Mouse (Mus musculus) myocyte (in vitro differentiated cells): Measurements from ENCODE around the gene Psmg1. TPM values are rescaled to one million over a fixed set of nuclear protein-coding genes. Genes with fewer than 3 reads are reported as not detected.

Experiments
- H3K27me3 ChIP-seq: one replicate; pipeline ENCODE4 v1.6.1; 2011; ENCODE audit not compliant: control insufficient read depth, insufficient read depth, insufficient read length
- H3K36me3 ChIP-seq: one replicate; pipeline ENCODE4 v1.6.1; 2011; ENCODE audit not compliant: control insufficient read depth, insufficient read depth
- H3K4me2 ChIP-seq: one replicate; pipeline ENCODE4 v1.6.1; 2011; ENCODE audit warnings: low read depth, control low read depth
- H3K4me3 ChIP-seq: one replicate; pipeline ENCODE4 v1.5.1; 2011; ENCODE audit warnings: mild to moderate bottlenecking, control low read depth, moderate library complexity
- H3K79me2 ChIP-seq: one replicate; pipeline ENCODE4 v1.6.1; 2011; ENCODE audit not compliant: control insufficient read depth, insufficient read depth
- H3ac ChIP-seq: one replicate; pipeline ENCODE4 v1.6.1; 2011; ENCODE audit not compliant: control insufficient read depth, insufficient read length
- CEBPB ChIP-seq: IDR thresholded peaks from 2 replicates; pipeline ENCODE4 v1.6.1; 2011; ENCODE audit warnings: mild to moderate bottlenecking, moderate library complexity; ENCODE audit not compliant: poor library complexity, insufficient read depth, severe bottlenecking
- E2F4 ChIP-seq: IDR thresholded peaks from one replicate; pipeline ENCODE4 v1.6.1; 2011; ENCODE audit warnings: mild to moderate bottlenecking, control low read depth, moderate library complexity; ENCODE audit not compliant: insufficient read depth
- MAX ChIP-seq: IDR thresholded peaks from one replicate; pipeline ENCODE4 v1.6.1; 2011; ENCODE audit warnings: low read depth, mild to moderate bottlenecking, control low read depth
- MYOD1 ChIP-seq, 3 experiments: IDR thresholded peaks; one replicate each; pipeline ENCODE4 v1.6.1; 2011; ENCODE audit warnings: control low read depth in 2 of 3, low read depth in 2 of 3, mild to moderate bottlenecking in 2 of 3, moderate library complexity in 1 of 3; ENCODE audit not compliant: insufficient read length in 2 of 3, control insufficient read depth in 1 of 3
- MYOG ChIP-seq, 3 experiments: IDR thresholded peaks; one replicate each; pipeline ENCODE4 v1.6.1; 2011; ENCODE audit warnings: control low read depth in 2 of 3, low read depth in 2 of 3, mild to moderate bottlenecking in 2 of 3; ENCODE audit not compliant: insufficient read length in 2 of 3, control insufficient read depth in 1 of 3, insufficient read depth in 1 of 3
- POLR2A ChIP-seq: IDR thresholded peaks from one replicate; pipeline ENCODE4 v1.6.1; 2011; ENCODE audit warnings: low read depth, mild to moderate bottlenecking, control low read depth, moderate library complexity; ENCODE audit not compliant: insufficient read length
- POLR2AphosphoS2 ChIP-seq: IDR thresholded peaks from one replicate; pipeline ENCODE4 v1.6.1; 2011; ENCODE audit warnings: low read depth, control low read depth; ENCODE audit not compliant: insufficient read length
- REST ChIP-seq: IDR thresholded peaks from one replicate; pipeline ENCODE4 v1.6.1; 2011; ENCODE audit warnings: mild to moderate bottlenecking, control low read depth, moderate library complexity; ENCODE audit not compliant: insufficient read depth, insufficient read length
- SRF ChIP-seq: IDR thresholded peaks from one replicate; pipeline ENCODE4 v1.6.1; 2011; ENCODE audit warnings: low read depth; ENCODE audit not compliant: control insufficient read depth, insufficient read length
- TCF12 ChIP-seq: IDR thresholded peaks from one replicate; pipeline ENCODE4 v1.6.1; 2011; ENCODE audit warnings: mild to moderate bottlenecking, control low read depth; ENCODE audit not compliant: poor library complexity, insufficient read depth, severe bottlenecking
- TCF3 ChIP-seq: IDR thresholded peaks from one replicate; pipeline ENCODE4 v1.6.1; 2011; ENCODE audit warnings: low read depth, control low read depth; ENCODE audit not compliant: insufficient read length
- USF1 ChIP-seq: IDR thresholded peaks from one replicate; pipeline ENCODE4 v1.6.1; 2011; ENCODE audit warnings: low read depth, mild to moderate bottlenecking, control low read depth, moderate library complexity
- polyA plus RNA-seq: library from polyadenylated mRNA; unstranded; fragments of >200 nt; fragmentation: generic; extraction: Trizol; gene quantifications from one replicate; pipeline ENCODE4 v1.2.1, GENCODE M21; 2012; ENCODE audit warnings: missing spikeins

The Psmg1 gene
- polyA plus RNA-seq, 1 experiment: 38.5 TPM

DNA sequence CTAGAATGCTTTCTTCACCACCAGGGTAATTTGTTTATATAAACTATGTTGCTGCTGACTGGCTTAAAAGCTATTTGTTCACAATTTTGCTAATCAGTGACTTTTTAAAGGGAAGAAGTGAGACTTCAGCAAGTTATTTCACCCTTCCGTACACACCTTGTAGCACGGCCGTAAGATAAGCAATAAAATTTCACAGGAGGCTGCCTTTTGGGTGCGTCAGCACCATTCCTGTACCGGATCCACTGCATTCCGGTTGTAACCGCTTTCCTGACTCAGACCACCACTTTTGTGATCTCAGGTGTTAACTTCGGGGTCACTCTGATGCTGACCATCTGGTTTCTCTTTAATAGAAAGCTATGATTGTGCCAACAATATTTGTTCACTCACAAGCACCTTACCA is 32.7 kb downstream of the Psmg1 start:
- no peak overlapping the region for H3ac ChIP-seq

DNA sequence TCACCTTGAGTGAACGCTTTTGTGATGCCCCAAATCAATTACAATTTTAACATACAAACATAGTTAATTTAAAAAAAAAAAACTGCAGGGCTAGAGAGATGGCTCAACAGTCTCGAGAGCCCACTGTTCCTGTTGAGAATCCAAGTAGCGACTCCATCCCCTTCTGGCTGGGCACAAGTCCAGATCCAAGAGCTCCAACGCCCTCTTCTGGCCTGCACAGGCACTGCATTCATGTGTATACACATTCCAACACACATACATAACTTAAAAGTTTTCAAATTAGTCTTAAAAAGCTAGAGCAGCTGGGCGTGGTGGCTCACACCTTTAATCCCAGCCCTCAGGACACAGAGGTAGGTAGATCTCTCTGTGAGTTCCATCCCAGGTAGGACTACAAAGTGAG is 34.1 kb downstream of the Psmg1 start:
- no peaks in the 10 kb centered on the region for H3K27me3 ChIP-seq
- H3K36me3 ChIP-seq: no peaks in the 10 kb centered on the region
- no peak overlapping the region for H3K4me3 ChIP-seq
- H3K79me2 ChIP-seq: no peaks in the 10 kb centered on the region
- no peak overlapping the region for H3ac ChIP-seq
- no peak overlapping the region for H3K4me2 ChIP-seq
- TF ChIP-seq MAX: no peak
- no peak for TF ChIP-seq MYOG (IDR thresholded peaks at IDR 0.05; ENCODE audit: control insufficient read depth in 1 of 3, insufficient read depth in 1 of 3, insufficient read length in 2 of 3, low read depth in 2 of 3)
- no peak for TF ChIP-seq POLR2AphosphoS2
- TF ChIP-seq POLR2A: no peak
- TF ChIP-seq USF1: no peak
- TF ChIP-seq E2F4: no peak
- no peak for TF ChIP-seq REST
- no peak for TF ChIP-seq SRF
- no peak for TF ChIP-seq TCF12
- TF ChIP-seq CEBPB: no peak
- TF ChIP-seq MYOD1 (IDR thresholded peaks at IDR 0.05; ENCODE audit: control insufficient read depth in 1 of 3, insufficient read length in 2 of 3, low read depth in 2 of 3): no peak
- no peak for TF ChIP-seq TCF3

More for the DNA sequence above, 32.7 kb downstream of the Psmg1 start:
- Histone ChIP-seq H3K4me2 (no peak overlapping the region), H3K79me2 (no peaks in the 10 kb centered on the region), H3K4me3 (no peak overlapping the region), H3K27me3 (no peaks in the 10 kb centered on the region), H3K36me3 (no peaks in the 10 kb centered on the region)
- TF ChIP-seq E2F4: no peak
- TF ChIP-seq TCF3: no peak
- no peak for TF ChIP-seq REST
- TF ChIP-seq SRF: no peak
- no peak for TF ChIP-seq POLR2A
- no peak for TF ChIP-seq MYOG (IDR thresholded peaks at IDR 0.05; ENCODE audit: control insufficient read depth in 1 of 3, insufficient read depth in 1 of 3, insufficient read length in 2 of 3, low read depth in 2 of 3)
- no peak for TF ChIP-seq USF1
- no peak for TF ChIP-seq MAX
- no peak for TF ChIP-seq TCF12

DNA sequence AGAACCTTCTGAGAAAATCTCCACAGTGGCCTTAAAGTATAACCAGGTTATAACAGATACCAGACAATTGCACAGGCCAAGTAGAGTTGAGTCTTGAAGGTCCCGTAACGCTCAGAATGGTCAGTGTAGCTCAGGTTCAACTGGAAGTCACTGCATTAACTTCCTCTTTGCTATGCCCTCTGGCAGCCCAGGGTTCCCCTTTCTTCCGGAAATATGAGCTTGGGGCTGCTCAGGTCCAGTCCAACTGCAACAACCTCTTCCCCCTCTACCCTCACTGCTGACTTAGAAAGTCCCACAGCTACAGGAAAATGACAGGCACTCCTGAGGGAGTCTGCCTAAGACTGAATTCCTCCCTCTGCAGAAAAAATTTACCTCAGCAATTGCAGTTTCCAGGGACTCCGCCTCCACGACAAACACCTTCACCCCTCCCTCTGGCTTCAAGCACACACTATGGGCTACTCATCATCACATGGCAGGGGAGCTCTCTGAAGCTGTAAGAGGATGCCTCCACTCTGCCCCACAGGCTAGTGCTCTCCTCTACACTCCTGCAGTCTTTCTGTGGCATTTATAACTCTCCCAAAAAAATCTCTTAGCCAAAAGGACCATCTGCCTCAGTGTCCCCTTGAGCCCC is 34.9 kb downstream of the Psmg1 start:
- H3K4me2 ChIP-seq: no peak overlapping the region
- H3K27me3 ChIP-seq: no peaks in the 10 kb centered on the region
- H3K36me3 ChIP-seq: no peaks in the 10 kb centered on the region
- TF ChIP-seq MYOG (IDR thresholded peaks at IDR 0.05; ENCODE audit: control insufficient read depth in 1 of 3, insufficient read depth in 1 of 3, insufficient read length in 2 of 3, low read depth in 2 of 3) (no peak), USF1 (no peak), TCF3 (no peak), MAX (no peak), POLR2AphosphoS2 (no peak), POLR2A (no peak), TCF12 (no peak)
- H3ac ChIP-seq: no peak overlapping the region
- no peaks in the 10 kb centered on the region for H3K79me2 ChIP-seq
- no peak overlapping the region for H3K4me3 ChIP-seq

DNA sequence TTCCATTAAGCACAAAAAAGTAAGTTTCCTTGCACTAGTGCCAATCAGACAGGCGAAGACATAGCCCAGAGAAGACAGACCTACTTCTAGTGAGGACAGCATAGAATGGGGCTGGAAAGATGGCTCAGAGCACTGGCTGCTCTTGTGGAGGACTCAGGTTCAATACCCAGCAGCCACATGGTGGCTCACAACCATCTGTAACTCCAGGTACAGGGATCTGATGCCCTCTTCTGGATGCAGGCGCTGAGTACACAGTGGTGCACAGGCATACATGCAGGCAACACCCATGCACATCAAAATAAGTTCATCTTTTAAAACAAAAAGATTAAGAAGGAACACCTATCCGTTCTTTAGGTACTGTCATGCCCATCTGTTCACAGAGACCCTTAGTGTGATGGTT is 36.4 kb downstream of the Psmg1 start:
- TF ChIP-seq MAX: no peak
- TF ChIP-seq MYOD1 (IDR thresholded peaks at IDR 0.05; ENCODE audit: control insufficient read depth in 1 of 3, insufficient read length in 2 of 3, low read depth in 2 of 3): no peak
- no peak for TF ChIP-seq TCF12
- TF ChIP-seq CEBPB: no peak
- TF ChIP-seq MYOG (IDR thresholded peaks at IDR 0.05; ENCODE audit: control insufficient read depth in 1 of 3, insufficient read depth in 1 of 3, insufficient read length in 2 of 3, low read depth in 2 of 3): no peak
- TF ChIP-seq TCF3: no peak
- TF ChIP-seq USF1: no peak
- TF ChIP-seq POLR2AphosphoS2: no peak
- TF ChIP-seq REST: no peak
- TF ChIP-seq SRF: no peak
- no peak for TF ChIP-seq E2F4
- no peak for TF ChIP-seq POLR2A

DNA sequence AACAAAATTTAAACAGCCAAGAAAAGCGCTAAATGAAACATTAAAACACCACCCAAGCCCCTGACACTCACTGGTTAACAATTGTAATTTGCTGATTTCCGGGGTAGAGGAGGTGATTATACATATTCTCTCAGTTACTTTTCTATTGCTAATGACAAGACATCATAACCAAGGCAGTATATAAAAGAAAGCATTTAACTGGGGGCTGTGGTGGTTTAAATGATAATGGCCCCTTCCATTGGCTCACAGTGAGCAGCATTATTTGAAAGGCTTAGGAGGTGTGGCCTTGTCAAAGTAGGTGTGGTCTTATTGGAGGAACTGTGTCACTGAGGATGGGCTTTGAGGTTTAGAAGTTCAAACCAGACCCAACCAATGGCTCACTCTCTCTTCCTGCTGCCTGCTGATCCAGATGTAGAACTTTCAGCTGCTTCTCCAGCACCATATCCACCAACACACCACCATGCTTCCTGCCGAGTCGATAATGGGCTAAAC is 37.6 kb downstream of the Psmg1 start:
- no peaks in the 10 kb centered on the region for H3K27me3 ChIP-seq
- TF ChIP-seq TCF3 (no peak), REST (no peak), SRF (no peak), CEBPB (no peak), MYOG (IDR thresholded peaks at IDR 0.05; ENCODE audit: control insufficient read depth in 1 of 3, insufficient read depth in 1 of 3, insufficient read length in 2 of 3, low read depth in 2 of 3) (no peak), USF1 (no peak), MAX (no peak), POLR2A (no peak), POLR2AphosphoS2 (no peak), TCF12 (no peak)

More for the DNA sequence above, 36.4 kb downstream of the Psmg1 start:
- Histone ChIP-seq H3K79me2 (no peaks in the 10 kb centered on the region), H3ac (no peak overlapping the region), H3K4me3 (no peak overlapping the region), H3K36me3 (no peaks in the 10 kb centered on the region), H3K27me3 (no peaks in the 10 kb centered on the region), H3K4me2 (no peak overlapping the region)

More for the DNA sequence above, 37.6 kb downstream of the Psmg1 start:
- no peak overlapping the region for H3K4me2 ChIP-seq
- no peaks in the 10 kb centered on the region for H3K36me3 ChIP-seq
- H3K4me3 ChIP-seq: no peak overlapping the region
- no peak overlapping the region for H3ac ChIP-seq
- H3K79me2 ChIP-seq: no peaks in the 10 kb centered on the region
